Mouse (Mus musculus): ENCODE data around the gene Itga2b. TPM values are rescaled to one million over a fixed set of nuclear protein-coding genes. Genes with fewer than 3 reads are reported as not detected.

The Itga2b gene
- polyA plus RNA-seq, 1 experiment from 2014 or later: 1.9 TPM

- ChIA-PET CTCF (interaction anchor here (1.4 kb wide), 1 partner anchor 128 kb away, joined by 3 read pairs; no protein-coding TSS in a partner anchor), POLR2A (interaction anchor here (1.2 kb wide), 1 partner anchor 8 kb away, joined by 6 read pairs; no protein-coding TSS in a partner anchor)
- DNase-seq (ENCODE audit: low read depth, low spot score) (no peak), ATAC-seq (no peak)
- H3K27me3 ChIP-seq: no peaks in the 10 kb centered on the region
- no peak for TF ChIP-seq CTCF (IDR thresholded peaks at IDR 0.05)
- in situ Hi-C loops (cut with MboI; ENCODE audit: low pct_unique_long_range_greater_than_20kb): no loop called here
These were observed 32.5 kb downstream of the Itga2b start for GRCm38 (mm10) chr11:102437120-102438061.

DNA sequence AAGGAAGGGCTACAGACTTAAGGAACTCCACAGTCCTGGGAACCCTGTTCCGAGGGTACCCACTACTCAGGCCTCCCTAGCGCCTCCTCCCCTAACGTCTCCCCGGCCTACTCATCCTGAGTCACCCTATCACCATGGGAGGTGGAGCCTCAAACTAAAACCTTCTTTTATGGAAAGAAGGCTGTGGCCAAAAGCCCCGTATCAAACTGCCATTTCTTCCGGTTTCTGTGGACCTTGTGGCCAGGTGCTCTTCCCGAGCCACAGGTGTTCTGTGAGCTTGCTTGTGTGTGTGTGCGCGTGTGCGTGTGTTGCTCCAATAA lies 33.5 kb downstream of the Itga2b start:
- ChIA-PET POLR2A (interaction anchor here (1.2 kb wide), 1 partner anchor 9 kb away, joined by 6 read pairs; no protein-coding TSS in a partner anchor), CTCF (interaction anchor here (1.4 kb wide), 1 partner anchor 127 kb away, joined by 3 read pairs; no protein-coding TSS in a partner anchor)
- H3K27me3 ChIP-seq: no peaks in the 10 kb centered on the region
- DNase-seq (ENCODE audit: low read depth, low spot score) (no peak), ATAC-seq (no peak)
- in situ Hi-C loops (cut with MboI; ENCODE audit: low pct_unique_long_range_greater_than_20kb): no loop called here
- no peak for TF ChIP-seq CTCF (IDR thresholded peaks at IDR 0.05)

DNA sequence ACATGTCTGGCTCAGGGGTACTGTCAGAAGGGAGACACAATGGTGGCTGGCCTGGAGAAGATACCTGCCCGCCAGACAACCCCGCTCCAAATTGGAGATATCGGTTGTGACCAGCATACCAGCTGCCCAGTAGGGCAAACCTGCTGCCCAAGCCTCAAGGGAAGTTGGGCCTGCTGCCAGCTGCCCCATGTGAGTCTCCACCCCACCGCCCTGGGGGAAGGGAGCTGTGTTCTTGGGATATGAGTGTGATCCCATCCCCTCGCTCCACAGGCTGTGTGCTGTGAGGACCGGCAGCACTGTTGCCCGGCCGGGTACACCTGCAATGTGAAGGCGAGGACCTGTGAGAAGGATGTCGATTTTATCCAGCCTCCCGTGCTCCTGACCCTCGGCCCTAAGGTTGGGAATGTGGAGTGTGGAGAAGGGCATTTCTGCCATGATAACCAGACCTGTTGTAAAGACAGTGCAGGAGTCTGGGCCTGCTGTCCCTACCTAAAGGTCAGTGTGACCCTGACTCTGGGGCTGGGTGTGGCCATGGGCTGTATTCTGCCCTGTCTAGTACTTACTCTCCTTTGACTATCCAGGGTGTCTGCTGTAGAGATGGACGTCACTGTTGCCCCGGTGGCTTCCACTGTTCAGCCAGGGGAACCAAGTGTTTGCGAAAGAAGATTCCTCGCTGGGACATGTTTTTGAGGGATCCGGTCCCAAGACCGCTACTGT lies 34.0 kb downstream of the Itga2b start:
- ChIA-PET POLR2A (interaction anchor here (0.8 to 1.0 kb wide), 2 partner anchors 140 to 149 kb away, joined by 3 to 8 read pairs; no protein-coding TSS in a partner anchor), CTCF (interaction anchor here (1.4 kb wide), 1 partner anchor 127 kb away, joined by 3 read pairs; no protein-coding TSS in a partner anchor)
- in situ Hi-C loops (cut with MboI; ENCODE audit: low pct_unique_long_range_greater_than_20kb): no loop called here

GRCm38 (mm10) chr11:102434816-102435705 lies 34.9 kb downstream of the Itga2b start:
- ATAC-seq (no peak), DNase-seq (ENCODE audit: low read depth, low spot score) (no peak)
- no peaks in the 10 kb centered on the region for H3K27me3 ChIP-seq
- ChIA-PET POLR2A (interaction anchor here (0.8 to 1.0 kb wide), 2 partner anchors 140 to 148 kb away, joined by 3 to 8 read pairs; no protein-coding TSS in a partner anchor), CTCF (interaction anchor here (1.3 to 1.8 kb wide), 5 partner anchors 9 to 158 kb away, joined by 3 to 11 read pairs (median 5); partner anchors contain the start of gene Fam171a2)
- in situ Hi-C loops (cut with MboI; ENCODE audit: low pct_unique_long_range_greater_than_20kb): no loop called here
- TF ChIP-seq CTCF (IDR thresholded peaks at IDR 0.05): no peak

More for the DNA sequence above, 34.0 kb downstream of the Itga2b start:
- no peaks in the 10 kb centered on the region for H3K27me3 ChIP-seq
- DNase-seq (ENCODE audit: low read depth, low spot score) (no peak), ATAC-seq (no peak)
- TF ChIP-seq CTCF (IDR thresholded peaks at IDR 0.05): no peak

DNA sequence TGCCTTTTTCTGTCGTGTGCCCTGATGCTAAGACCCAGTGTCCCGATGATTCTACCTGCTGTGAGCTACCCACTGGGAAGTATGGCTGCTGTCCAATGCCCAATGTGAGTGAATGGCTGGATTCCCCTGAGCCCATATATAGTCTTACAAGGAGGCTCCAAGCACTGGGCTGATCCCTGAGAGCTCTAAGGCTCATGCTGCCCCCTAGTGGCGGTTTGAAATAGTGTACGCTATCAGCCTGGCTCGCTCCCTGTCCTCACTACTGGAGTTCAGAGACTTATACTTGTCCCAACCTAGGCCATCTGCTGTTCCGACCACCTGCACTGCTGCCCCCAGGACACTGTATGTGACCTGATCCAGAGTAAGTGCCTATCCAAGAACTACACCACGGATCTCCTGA lies 35.5 kb downstream of the Itga2b start:
- H3K27me3 ChIP-seq: no peaks in the 10 kb centered on the region
- POLR2A ChIA-PET: interaction anchor here (1.0 kb wide), 1 partner anchor 147 kb away, joined by 8 read pairs; no protein-coding TSS in a partner anchor
- DNase-seq (ENCODE audit: low read depth, low spot score): no peak
- TF ChIP-seq CTCF (IDR thresholded peaks at IDR 0.05): no peak
- CTCF ChIA-PET: interaction anchor here (1.3 to 1.8 kb wide), 5 partner anchors 9 to 157 kb away, joined by 3 to 11 read pairs (median 5); partner anchors contain the start of gene Fam171a2
- in situ Hi-C loops (cut with MboI; ENCODE audit: low pct_unique_long_range_greater_than_20kb): no loop called here
- no peak for ATAC-seq

GRCm38 (mm10) chr11:102433866-102434265 lies 36.1 kb downstream of the Itga2b start:
- no peak for TF ChIP-seq CTCF (IDR thresholded peaks at IDR 0.05)
- no peak for ATAC-seq
- in situ Hi-C loops (cut with MboI; ENCODE audit: low pct_unique_long_range_greater_than_20kb): no loop called here
- ChIA-PET POLR2A (no interaction called here), CTCF (interaction anchor here (1.3 to 1.8 kb wide), 5 partner anchors 8 to 156 kb away, joined by 3 to 11 read pairs (median 5); partner anchors contain the start of gene Fam171a2)
- H3K27me3 ChIP-seq: no peaks in the 10 kb centered on the region
- DNase-seq (ENCODE audit: low read depth, low spot score): no peak

GRCm38 (mm10) chr11:102432896-102433295 lies 37.0 kb downstream of the Itga2b start:
- DNase-seq (ENCODE audit: low read depth, low spot score) (no peak), ATAC-seq (no peak)
- in situ Hi-C loops (cut with MboI; ENCODE audit: low pct_unique_long_range_greater_than_20kb): no loop called here
- CTCF ChIA-PET: interaction anchor here (1.2 kb wide), 1 partner anchor 117 kb away, joined by 3 read pairs; no protein-coding TSS in a partner anchor
- no peaks in the 10 kb centered on the region for H3K27me3 ChIP-seq
- no peak for TF ChIP-seq CTCF (IDR thresholded peaks at IDR 0.05)
- POLR2A ChIA-PET: interaction anchor here (1.1 kb wide), 1 partner anchor 13 kb away, joined by 4 read pairs; no protein-coding TSS in a partner anchor

GRCm38 (mm10) chr11:102432115-102432843 lies 37.6 kb downstream of the Itga2b start:
- in situ Hi-C loops (cut with MboI; ENCODE audit: low pct_unique_long_range_greater_than_20kb): no loop called here
- no peak for DNase-seq (ENCODE audit: low read depth, low spot score)
- ATAC-seq: no peak
- ChIA-PET POLR2A (interaction anchor here (1.1 kb wide), 2 partner anchors 14 to 25 kb away, joined by 3 to 4 read pairs; partner anchors contain the start of gene Slc25a39), CTCF (interaction anchor here (1.2 to 1.9 kb wide), 2 partner anchors 14 to 116 kb away, joined by 3 to 6 read pairs; no protein-coding TSS in a partner anchor)
- no peaks in the 10 kb centered on the region for H3K27me3 ChIP-seq
- TF ChIP-seq CTCF (IDR thresholded peaks at IDR 0.05): no peak

DNA sequence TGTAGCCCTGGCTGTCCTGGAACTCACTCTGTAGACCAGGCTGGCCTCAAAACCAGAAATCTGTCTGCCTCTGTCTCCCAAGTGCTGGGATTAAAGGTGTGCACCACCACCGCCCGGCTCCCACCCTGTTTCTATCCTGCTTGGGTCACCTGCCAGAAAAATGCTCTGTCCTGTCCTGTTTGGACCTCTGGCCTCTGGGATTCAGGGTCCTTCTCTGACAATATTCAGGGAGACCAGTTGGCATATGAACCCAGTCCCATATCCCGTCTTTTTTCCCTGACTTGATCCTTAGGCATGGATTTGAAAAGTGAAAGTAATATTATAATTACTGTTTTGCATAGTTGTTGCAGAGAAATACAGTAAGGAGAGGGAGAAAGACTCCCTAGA lies 38.2 kb downstream of the Itga2b start:
- TF ChIP-seq CTCF (IDR thresholded peaks at IDR 0.05): no peak
- ATAC-seq (no peak), DNase-seq (ENCODE audit: low read depth, low spot score) (no peak)
- no peaks in the 10 kb centered on the region for H3K27me3 ChIP-seq
- POLR2A ChIA-PET: interaction anchor here (1.1 kb wide), 1 partner anchor 24 kb away, joined by 3 read pairs; the partner anchor contains the start of gene Slc25a39
- CTCF ChIA-PET: interaction anchor here (1.2 to 1.9 kb wide), 2 partner anchors 14 to 116 kb away, joined by 3 to 6 read pairs; no protein-coding TSS in a partner anchor
- in situ Hi-C loops (cut with MboI; ENCODE audit: low pct_unique_long_range_greater_than_20kb): no loop called here
